Mouse (Mus musculus) WW6 (cell line): ENCODE measurements around the gene Ttf2.

Experiments used
- DNase-seq: peaks from one replicate; pipeline ENCODE4 v3.0.0-alpha.2; 2013; ENCODE audit warnings: low read depth, low spot score

Gene Ttf2

DNA sequence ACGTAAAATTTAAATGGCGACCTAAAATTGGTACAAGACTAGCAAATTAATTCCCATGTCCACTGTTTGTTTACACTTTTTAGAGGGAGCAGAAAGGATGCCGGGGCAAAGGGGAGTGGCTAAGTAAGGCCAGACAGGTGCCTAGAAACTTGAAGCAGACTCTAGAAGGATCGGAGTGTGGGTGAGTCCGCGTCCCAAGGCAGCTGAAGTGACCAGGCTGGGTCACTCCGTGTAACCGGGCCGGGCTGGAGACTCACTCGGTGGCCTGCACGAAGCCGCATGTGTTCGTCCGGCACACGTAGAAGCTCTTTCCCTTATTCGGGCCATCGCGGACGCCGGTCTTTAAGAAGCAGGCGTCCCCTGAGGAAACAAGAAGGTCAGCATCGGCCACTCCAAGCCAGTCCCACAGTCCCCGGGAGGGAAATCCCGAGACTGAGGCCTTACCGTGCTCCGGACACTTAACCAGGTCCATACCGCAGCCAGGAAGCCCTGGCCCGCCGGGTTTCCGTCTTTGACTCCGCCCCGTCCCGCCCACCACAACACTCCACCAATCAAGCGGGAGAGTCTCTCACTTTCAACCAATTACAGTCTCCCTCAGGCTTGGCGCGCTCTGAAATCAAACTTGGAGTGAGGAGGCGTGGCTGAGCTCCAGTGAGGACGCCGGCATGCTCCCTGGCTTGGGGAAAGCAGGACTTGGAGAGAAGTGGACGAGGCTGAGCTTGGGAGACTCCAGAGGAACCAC is at the start of gene Ttf2:
TSS of gene Ttf2 (minus strand) at position 488 of the 742 bp plus-strand sequence.
- peak; percentile 83 for DNase-seq

DNA sequence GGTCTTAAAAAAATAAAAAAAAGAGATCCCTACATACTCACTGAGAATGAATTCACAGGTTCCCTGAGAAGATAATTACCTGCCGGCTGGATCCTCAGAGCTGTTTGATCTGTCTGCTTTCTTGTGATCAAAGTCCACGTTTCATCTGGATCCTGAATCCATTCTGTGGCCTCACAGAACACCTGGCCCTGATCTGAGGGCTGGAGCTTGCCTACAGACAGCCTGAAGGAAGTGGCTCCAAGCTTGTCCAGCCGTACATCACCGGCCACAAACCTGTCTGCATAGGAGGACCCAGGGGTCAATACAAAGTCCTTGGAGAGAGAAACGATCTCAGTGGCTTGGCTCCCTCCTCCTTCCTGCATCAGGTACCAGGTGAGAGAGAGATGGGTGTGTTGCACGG is 49.0 kb upstream of the Ttf2 start:
- DNase-seq = no peak

DNA sequence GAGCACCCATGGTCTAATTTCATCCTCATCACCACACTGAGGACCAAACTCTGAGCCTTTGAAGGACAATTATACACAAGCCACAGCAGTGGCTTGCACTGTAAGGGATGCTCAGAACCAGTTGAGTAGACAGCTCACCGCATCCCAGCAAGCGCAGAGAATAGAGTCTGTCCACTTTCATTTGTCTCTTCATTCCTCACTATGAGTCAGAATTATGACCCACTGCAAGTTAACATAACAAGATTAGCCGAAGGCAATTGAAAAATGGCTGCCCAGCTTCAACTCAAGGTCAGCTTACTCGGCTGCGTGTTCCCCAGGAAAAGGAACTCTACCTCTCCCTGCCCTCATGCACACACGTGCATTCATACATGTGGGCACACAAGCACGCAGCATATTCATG is 46.6 kb upstream of the Ttf2 start:
- DNase-seq = no peak

DNA sequence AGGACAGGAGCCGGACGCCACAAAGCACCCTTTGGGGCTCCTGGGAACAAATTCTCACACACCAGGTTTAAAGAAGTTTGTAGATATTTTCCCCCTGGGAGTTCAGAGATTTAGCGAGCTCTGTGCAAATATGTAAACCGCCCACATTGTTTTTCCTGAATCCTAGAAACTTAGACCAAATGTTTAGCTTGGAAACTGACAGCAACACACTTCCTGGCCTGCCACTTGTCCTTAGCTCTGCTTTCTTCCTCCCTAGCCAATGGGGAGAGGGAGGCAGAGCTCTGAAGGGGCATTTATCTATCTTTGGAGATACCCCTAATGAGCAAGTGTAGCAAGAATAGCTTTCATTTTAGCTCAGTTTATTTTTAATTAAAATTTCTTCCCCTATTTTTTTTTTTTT is 45.8 kb upstream of the Ttf2 start:
- no peak for DNase-seq

DNA sequence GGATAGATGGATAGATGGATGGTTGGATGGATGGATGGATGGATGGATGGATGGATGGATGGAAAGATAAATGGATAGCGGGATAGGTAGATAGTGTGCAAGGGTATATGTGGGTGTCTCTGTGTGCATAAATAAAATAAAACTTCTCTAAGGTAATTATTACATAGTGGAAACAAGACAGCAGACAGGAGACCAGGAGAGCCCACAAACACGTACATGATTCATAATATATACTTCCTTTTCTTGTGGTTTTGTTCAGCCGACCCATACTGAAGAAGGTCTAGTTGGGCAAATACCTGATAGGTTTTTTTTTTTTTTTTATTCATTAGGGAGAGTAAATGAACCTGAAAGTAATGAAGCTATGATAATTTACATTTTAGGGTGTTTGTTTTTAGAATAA is 44.1 kb upstream of the Ttf2 start:
- DNase-seq = no peak

DNA sequence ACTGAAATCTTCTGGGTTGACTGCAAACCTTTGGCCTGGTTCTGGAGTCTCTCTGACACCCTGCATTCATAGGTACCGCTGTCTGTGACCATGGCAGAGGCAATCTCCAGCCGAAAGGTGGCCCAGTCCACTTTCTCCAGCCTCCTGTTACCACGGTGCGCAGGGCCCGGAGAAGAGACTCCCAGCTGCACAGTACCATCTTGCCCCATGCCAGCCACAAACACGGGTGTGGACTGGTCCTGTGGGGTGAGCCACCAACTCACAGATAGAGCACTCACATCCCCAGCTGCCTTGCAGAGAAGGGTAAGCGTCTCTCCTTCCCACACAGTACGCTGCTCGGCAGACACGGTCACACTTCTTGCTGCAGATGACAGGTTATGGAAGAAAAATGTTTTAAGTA is 43.5 kb upstream of the Ttf2 start:
- no peak for DNase-seq

DNA sequence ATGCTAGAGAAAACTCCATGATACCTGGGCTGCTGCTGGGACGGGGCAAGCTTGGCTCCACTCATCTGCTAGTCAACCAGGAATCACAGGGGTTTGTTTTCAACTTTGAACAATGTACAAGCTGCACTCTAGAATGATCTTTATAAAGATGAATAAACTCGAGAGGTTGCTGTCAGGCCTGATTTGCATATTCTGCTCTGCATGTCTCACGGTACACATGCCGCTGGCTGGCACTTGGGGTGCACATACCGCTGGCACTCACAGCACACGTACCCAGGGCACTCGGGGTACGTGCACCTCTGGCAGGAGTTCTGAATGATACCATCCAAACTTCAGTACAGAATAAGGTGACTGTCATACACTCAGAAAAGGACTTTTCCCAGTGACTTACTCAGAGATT is 43.1 kb upstream of the Ttf2 start:
- DNase-seq = no peak

DNA sequence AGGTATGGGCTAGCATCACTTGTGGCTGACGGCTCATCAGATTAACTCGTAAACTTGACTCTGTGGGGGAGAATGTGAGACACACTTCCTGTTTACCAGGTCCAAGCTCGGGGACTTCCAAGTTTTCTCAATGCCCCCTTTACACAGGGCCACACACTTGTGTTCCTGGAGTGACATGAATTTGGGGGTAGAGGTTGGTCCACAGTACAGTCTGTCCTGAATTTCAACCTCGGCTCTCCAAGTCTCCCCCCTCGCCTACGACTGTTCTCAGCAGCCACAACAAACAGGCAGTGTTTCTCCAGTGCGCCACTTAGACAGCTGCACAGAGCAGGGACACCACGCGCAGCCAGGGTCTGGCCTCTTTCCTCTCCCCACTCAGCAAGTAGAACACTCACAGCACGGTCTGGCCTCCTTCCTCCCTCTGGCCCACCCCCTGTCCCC is 42.7 kb upstream of the Ttf2 start:
- no peak for DNase-seq

DNA sequence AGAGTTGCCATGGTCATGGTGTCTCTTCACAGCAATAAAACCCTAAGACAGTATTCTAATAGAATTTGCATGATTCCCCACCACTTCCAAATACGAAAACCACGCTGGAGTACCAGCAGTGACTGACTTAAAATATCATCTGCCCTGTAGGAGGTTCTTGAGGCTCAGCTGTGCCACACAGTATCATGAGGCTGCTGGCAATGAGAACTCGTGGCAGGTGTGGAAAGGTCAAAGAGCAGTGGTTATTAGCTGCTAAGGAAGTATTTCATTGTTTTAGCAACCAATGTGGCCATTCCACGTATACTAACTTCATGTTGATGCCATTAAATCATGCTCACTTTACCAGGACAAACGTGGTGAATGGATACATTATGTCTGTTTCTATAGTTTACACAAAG is 41.7 kb upstream of the Ttf2 start:
- DNase-seq = no peak

DNA sequence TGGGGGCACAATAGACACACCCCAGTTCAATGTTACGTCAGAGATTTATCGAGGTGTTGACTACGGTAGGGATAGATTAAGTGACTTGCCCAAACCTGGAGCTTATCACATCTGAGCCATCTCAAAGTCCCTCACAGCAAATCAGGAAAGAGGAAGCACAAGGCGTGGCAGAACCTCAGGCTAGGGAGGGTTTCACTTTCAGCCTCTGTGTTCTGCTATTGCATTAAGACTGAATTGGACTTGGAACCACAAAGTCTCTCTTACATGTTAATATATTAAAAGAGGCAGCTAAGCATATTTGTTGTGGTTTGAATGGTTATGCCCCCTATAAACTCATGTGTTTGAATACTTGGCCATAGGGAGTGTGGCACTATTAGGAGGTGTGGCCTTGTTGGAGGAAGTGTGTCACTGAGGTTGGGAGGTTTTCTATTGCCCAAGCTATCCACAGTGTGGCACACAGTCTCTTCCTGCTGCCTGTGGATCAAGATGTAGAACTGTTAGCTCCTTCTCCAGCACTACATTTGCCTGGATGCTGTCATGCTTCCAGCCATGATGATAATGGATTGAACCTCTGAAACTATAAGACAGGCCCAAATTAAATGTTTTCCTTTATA is 41.2 kb upstream of the Ttf2 start:
- DNase-seq = no peak

DNA sequence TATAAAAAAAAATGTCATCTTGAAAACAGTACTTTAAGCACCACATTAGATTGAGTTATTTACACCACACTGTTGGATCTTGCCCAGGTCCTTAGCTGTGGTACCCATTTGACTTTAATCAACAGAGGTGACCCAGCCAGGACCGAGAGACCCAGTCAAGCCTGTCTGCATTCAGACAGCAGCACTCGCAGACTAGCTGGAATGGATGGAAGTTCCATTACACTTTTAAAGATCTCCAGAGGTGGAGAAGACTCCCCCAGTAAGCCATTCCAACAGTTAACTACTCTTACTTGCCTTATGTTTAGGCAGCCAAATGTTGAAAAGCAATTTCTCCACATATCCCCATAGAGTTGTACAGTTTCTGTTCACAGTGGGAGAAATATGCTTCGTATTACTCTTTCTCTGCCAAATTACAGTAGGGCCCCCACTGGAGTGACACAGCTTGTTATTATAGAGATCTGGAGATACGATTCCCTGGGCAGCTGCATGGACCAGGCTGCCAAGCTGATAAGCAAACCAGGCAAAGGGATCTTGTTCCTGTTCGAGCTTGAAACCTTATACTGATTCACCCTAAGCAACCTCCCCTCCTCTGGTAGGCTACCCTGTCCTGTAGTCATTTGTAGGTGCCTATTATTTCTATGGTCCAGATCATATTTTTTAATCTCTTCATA is 37.8 kb upstream of the Ttf2 start:
- no peak for DNase-seq

DNA sequence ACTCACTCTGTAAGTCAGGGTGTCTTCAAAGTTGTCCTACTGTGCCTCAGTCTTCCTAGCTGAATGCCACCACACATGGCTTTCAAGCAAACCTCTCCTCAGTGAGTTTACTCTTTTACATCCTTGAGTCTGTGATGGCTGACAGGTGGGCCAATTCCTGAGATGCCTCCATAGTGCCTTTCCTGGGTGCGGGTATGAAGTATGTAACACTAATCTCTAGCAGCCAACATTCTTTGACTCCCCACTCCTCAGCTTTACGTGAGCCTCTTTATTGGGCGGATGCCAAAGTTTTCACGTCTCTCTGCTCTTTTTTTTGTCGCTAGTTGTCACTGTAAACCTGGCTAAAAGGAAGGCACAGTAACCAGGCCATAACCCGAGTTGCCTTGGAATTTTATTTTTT is 35.9 kb upstream of the Ttf2 start:
- no peak for DNase-seq

DNA sequence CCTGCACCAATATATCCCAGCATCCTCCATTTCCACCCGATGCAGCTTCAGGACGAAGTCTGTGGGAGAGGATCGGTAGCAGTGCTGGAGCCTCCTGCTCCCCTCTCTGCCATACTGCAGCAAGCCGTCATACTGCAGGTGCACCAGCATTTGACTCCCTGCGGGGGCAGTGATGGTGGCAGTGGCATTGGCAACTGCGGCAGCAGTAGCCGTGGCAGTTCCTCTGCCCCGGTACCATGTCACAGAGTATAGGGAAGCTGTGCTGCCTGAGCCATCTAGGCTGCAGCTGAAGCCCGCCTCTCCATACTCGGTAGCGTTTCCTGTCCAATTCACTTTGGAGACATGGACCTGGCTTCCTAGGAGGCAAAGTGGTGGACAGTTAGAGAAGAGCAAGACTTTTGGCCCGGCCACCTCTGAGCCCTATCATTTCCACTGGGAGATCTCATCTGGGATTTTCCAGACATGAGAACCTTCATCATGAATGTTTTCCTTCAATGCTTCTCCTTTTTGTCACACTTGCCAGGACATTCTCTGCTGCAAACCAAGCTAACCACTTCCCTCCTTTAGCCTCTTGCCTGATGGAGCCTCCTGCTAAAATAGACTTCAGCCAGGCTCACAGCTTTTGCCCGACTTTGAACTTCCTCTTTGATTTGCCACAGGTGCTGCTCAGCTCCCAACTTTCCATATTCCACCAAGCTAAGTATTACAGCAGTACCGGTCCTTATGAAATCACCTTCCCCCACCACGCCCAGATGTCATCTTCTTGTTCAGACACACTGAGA is 34.3 kb upstream of the Ttf2 start:
- no peak for DNase-seq

DNA sequence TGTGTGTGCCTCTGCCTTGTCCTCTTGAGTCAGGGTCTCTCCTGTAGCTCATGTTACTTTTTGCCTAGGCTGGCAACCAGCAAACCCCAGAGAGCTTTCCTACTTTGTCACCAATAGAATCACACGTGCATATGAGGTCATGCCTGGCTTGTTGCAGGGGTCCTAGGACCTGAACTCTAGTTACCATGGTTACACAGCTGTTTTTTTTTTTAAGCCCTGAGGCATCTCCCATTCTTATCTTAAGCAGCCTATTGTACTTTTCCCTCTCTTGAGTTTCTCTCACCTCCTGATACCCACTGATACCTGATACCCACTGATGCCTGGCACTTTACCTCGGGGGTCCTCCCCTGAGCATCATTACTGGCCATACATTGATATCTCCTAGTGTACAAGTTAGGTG is 30.3 kb upstream of the Ttf2 start:
- DNase-seq = no peak

DNA sequence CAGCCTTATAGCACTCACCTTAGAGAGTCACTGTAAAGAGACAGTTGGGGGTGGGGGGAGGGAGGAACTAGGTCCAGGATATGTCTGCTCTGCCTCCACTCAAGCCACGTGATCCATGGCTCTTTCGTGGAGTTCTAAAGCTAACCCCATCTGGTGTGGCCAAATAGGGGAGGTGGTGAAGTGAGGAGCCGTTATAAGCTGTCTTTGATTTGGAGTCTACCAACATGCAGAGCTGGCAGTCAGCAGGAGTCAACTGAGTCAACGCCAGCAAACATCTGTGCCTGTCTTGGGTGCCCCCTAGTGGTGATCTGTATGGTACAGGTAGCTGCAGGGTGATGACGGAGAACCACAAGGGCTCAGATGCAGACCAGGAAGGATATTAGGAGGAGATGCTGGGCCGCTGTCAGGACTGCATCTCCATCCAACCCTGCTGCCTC is 29.5 kb upstream of the Ttf2 start:
- DNase-seq = peak; percentile 63

DNA sequence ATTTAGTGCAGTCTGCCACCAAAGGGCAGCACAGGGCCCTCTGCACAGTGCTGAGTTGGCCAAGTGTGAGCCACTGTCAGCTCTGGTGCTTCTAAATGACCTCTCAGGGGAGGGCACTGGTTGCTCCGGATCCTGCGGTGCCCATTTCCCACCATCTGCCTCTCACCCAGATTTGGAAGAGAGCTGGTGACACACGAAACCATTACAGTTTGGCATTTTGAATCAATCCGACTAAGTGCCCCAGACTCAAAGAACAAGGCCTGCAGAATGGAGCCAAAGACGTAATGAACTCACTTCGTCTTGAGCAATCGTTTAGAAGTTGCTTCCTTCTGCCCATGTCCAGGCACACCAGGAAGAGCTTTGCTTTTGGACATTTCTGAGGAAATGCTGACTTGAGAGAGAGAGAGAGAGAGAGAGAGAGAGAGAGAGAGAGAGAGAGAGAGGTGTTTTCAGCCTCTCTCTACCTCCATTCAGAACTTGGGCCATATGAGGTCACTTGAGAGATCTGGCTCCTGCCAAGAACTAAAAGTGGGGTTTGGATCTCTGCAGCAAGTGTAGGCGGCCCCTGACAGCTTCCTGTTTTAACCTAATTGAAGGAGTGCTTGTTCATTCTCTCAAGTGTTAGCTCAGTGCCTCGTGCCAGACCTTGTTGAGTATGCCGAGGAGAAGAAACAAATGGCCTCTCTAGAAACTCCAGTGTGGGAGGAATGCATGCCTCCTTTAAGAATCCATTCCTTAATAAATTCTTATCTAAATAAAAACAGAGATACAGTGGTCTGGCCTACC is 28.5 kb upstream of the Ttf2 start:
- no peak for DNase-seq

DNA sequence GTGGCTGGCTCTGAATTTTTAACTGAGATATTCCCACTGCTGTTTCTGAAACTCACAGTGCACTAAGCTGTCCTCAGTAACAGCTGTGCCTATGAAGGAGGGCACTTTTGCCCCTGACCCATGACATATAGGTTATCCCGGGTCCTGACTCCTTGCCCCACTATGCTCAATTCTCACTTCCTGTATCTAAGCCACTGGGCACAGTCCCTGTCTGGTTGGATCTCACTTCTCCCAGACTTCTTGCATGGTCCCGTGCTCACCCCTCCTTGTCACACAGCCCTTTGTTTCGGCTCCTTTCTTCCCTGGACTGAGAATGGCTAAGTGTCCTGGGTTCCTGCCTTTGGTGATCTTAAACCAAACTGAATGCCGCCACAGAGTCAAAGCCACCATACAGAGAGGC is 24.8 kb upstream of the Ttf2 start:
- no peak for DNase-seq

DNA sequence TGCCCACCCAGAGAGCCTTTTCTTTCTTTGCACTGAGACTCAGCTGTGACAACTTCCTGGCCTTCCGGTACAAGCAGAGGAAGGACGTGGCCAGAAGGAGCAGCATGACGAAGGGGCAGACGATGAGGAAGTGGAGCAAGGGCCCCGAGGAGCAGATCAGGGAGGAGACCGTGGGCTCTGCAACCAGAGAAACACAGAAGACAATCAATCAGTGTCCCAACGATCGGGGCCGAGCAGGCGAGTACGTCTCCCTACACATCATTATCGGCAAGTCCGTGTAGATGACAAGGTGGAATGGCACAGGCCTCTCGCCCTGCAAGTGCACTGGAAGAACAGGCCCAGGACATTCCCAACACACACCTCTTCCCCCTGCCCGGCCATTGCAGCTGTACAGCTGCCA is 24.3 kb upstream of the Ttf2 start:
- DNase-seq = no peak

DNA sequence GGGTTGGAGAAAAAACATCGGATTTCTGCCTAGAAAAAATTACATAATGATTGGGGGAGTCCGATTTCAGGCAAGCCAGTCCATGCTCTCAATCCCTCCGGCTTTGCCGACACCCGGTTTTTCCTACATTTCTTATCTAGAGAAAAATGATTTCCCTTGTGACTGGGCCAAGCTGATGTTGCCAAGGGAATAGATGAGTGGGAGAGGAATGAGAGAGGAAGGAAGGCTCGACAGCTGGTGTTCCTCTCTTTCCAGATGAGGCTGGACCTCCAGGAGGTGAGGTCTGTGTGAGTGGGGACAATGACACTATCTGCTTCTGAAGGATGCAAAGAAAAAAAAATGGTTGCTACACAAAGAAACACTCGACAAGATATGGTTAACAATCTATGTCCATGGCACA is 23.7 kb upstream of the Ttf2 start:
- DNase-seq = no peak

DNA sequence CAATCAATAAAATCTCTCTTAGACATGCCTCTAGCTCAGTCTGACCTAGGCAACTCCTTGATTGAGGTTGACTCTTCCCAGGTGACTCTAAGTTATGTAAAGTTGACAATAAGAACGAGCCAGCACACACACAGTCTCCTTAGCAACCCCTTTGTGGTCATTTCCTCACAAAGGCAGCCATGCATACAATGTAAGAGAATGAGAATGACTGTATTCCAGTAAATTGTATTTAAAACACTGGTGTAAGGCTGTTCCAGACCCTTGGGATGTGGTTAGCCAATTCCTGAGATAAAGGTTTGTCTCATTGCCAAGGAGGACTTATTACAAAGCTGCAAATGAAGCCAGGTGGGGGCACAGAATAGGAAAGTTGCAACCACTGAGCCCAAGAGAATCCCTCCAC is 20.8 kb upstream of the Ttf2 start:
- no peak for DNase-seq

DNA sequence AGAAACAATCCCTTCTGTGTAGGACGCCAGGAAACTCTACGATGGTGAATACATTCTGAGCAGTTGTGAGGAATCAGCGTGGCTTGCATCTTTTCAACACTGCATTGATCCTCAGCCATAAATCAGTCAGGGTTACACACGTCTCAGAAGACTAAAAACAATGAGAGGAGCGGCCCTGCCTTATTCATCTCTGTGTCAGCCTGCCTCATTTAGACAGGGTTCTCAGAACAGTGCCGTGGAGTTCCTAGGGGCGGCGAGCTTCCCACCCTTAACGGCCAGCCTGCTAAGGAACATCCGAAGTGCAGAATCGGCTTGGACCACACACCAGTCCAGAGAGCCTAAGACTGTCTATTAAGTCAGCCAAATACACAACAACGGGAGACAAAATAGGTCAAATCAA is 20.0 kb upstream of the Ttf2 start:
- DNase-seq = no peak
